Mouse (Mus musculus) midbrain, embryonic 10.5 days (tissue): Measurements from ENCODE around the gene Rars2. TPM values are rescaled to one million over a fixed set of nuclear protein-coding genes. Genes with fewer than 3 reads are reported as not detected.

Experiments
- DNase-seq: peaks from one replicate; pipeline ENCODE4 v3.0.0-alpha.2; 2017; ENCODE audit warnings: low spot score
- H3K27ac ChIP-seq: fragments of 300-500 bp; sonication (generic); replicated peaks from 2 replicates; pipeline ENCODE4 v1.5.1; 2016; ENCODE audit warnings: mild to moderate bottlenecking
- H3K27me3 ChIP-seq: fragments of 300-500 bp; sonication (generic); 2 replicates; pipeline ENCODE4 v1.6.1; 2016; ENCODE audit warnings: low read depth, mild to moderate bottlenecking; ENCODE audit not compliant: poor library complexity, severe bottlenecking
- H3K36me3 ChIP-seq: fragments of 300-500 bp; sonication (generic); 2 replicates; pipeline ENCODE4 v1.6.1; 2016; ENCODE audit warnings: mild to moderate bottlenecking, moderate library complexity
- H3K4me1 ChIP-seq: fragments of 300-500 bp; sonication (generic); 2 replicates; pipeline ENCODE4 v1.6.1; 2016
- H3K4me3 ChIP-seq: fragments of 300-500 bp; sonication (generic); 2 replicates; pipeline ENCODE4 v1.5.1; 2016; ENCODE audit warnings: mild to moderate bottlenecking, moderate library complexity
- H3K9me3 ChIP-seq: fragments of 300-500 bp; sonication (generic); replicated peaks from 2 replicates; pipeline ENCODE4 v1.6.1; 2016; ENCODE audit warnings: mild to moderate bottlenecking
- WGBS: fragments of 180-500 bp; shearing (Covaris S2); methylation state at CpG from one replicate; pipeline ENCODE4 v1.1.7; 2016; 5-methylcytosine and 5-hydroxymethylcytosine counted together
- polyA plus RNA-seq: library from polyadenylated mRNA; unstranded; fragments of >200 nt; fragmentation: Nextera tagmentation; extraction: Ambion mirVana; gene quantifications from 2 replicates; pipeline ENCODE4 v1.2.1, GENCODE M21; 2016

Gene Rars2
- polyA plus RNA-seq, 1 experiment from 2014 or later: 75.2 TPM

- 88% methylated on average over 2 of the region's 2 CpGs for WGBS
- no peaks in the 10 kb centered on the region for H3K4me1 ChIP-seq
- no peaks in the 10 kb centered on the region for H3K9me3 ChIP-seq
- H3K4me3 ChIP-seq: no peak overlapping the region
- H3K27me3 ChIP-seq: no peaks in the 10 kb centered on the region
- peaks cover 92% of the 10 kb centered on the region for H3K36me3 ChIP-seq
- no peak for DNase-seq
- H3K27ac ChIP-seq: no peak overlapping the region
Measured at GRCm38 (mm10) chr4:34659012-34659411, 44.3 kb downstream of the Rars2 start.

GRCm38 (mm10) chr4:34661514-34661913 lies 46.8 kb downstream of the Rars2 start:
- Histone ChIP-seq H3K27me3 (no peaks in the 10 kb centered on the region), H3K4me1 (no peaks in the 10 kb centered on the region), H3K4me3 (no peak overlapping the region), H3K36me3 (peaks cover 97% of the 10 kb centered on the region), H3K27ac (no peak overlapping the region), H3K9me3 (no peaks in the 10 kb centered on the region)
- 86% methylated on average over 2 of the region's 2 CpGs for WGBS
- DNase-seq: no peak

GRCm38 (mm10) chr4:34661927-34662326 lies 47.2 kb downstream of the Rars2 start:
- Histone ChIP-seq H3K27ac (no peak overlapping the region), H3K4me3 (no peak overlapping the region), H3K27me3 (no peaks in the 10 kb centered on the region), H3K9me3 (no peaks in the 10 kb centered on the region), H3K36me3 (peaks cover 97% of the 10 kb centered on the region), H3K4me1 (no peaks in the 10 kb centered on the region)
- WGBS: 92% methylated on average over 6 of the region's 6 CpGs
- no peak for DNase-seq

GRCm38 (mm10) chr4:34667923-34668322 lies 53.2 kb downstream of the Rars2 start:
- Histone ChIP-seq H3K27ac (no peak overlapping the region), H3K4me1 (no peaks in the 10 kb centered on the region), H3K36me3 (peaks cover 77% of the 10 kb centered on the region), H3K9me3 (no peaks in the 10 kb centered on the region), H3K27me3 (no peaks in the 10 kb centered on the region), H3K4me3 (no peak overlapping the region)
- DNase-seq: no peak
- 88% methylated on average over 5 of the region's 5 CpGs for WGBS

- H3K36me3 ChIP-seq: peaks cover 54% of the 10 kb centered on the region
- WGBS: 95% methylated on average over 5 of the region's 5 CpGs
Measured at GRCm38 (mm10) chr4:34673721-34674120, 59.0 kb downstream of the Rars2 start.

GRCm38 (mm10) chr4:34680530-34680929 lies 65.8 kb downstream of the Rars2 start:
- no peak for DNase-seq
- Histone ChIP-seq H3K36me3 (peaks cover 55% of the 10 kb centered on the region), H3K4me3 (no peak overlapping the region), H3K27ac (no peak overlapping the region), H3K27me3 (no peaks in the 10 kb centered on the region), H3K4me1 (no peaks in the 10 kb centered on the region), H3K9me3 (no peaks in the 10 kb centered on the region)
- WGBS: 89% methylated on average over 5 of the region's 5 CpGs

More at GRCm38 (mm10) chr4:34673721-34674120, 59.0 kb downstream of the Rars2 start:
- no peaks in the 10 kb centered on the region for H3K9me3 ChIP-seq
- DNase-seq: no peak
- H3K27me3 ChIP-seq: no peaks in the 10 kb centered on the region
- no peak overlapping the region for H3K27ac ChIP-seq
- no peaks in the 10 kb centered on the region for H3K4me1 ChIP-seq
- H3K4me3 ChIP-seq: no peak overlapping the region

GRCm38 (mm10) chr4:34686874-34687567 lies 72.3 kb downstream of the Rars2 start, which contains the start of gene Slc35a1:
Gene Slc35a1 (minus strand): TSS chr4:34687438.
- H3K27ac ChIP-seq: peak within 1 kb of the TSS; percentile 98
- WGBS: under 1% methylated on average over 65 of the region's 65 CpGs
- no peaks in the 10 kb centered on the region for H3K27me3 ChIP-seq
- peak; percentile 93 for DNase-seq
- H3K4me3 ChIP-seq: peak within 1 kb of the TSS; percentile 92
- peaks cover 10% of the 10 kb centered on the region for H3K4me1 ChIP-seq
- H3K9me3 ChIP-seq: no peaks in the 10 kb centered on the region
- peaks cover 13% of the 10 kb centered on the region for H3K36me3 ChIP-seq

GRCm38 (mm10) chr4:34688021-34688420 lies 73.3 kb downstream of the Rars2 start:
- H3K4me3 ChIP-seq: peak overlapping the region; percentile 92; the same call in 1 of the 2 replicates
- 83% methylated on average over 3 of the region's 3 CpGs for WGBS
- H3K9me3 ChIP-seq: no peaks in the 10 kb centered on the region
- H3K36me3 ChIP-seq: peaks cover 3% of the 10 kb centered on the region
- H3K27ac ChIP-seq: peak overlapping the region; percentile 63
- no peaks in the 10 kb centered on the region for H3K27me3 ChIP-seq
- peaks cover 10% of the 10 kb centered on the region for H3K4me1 ChIP-seq
- no peak for DNase-seq

GRCm38 (mm10) chr4:34701528-34701927 lies 86.8 kb downstream of the Rars2 start:
- WGBS: 50% methylated on average over 5 of the region's 5 CpGs
- no peak overlapping the region for H3K27ac ChIP-seq
- H3K4me3 ChIP-seq: no peak overlapping the region
- no peaks in the 10 kb centered on the region for H3K4me1 ChIP-seq
- no peaks in the 10 kb centered on the region for H3K36me3 ChIP-seq
- H3K9me3 ChIP-seq: no peaks in the 10 kb centered on the region
- peak; percentile 75 for DNase-seq
- H3K27me3 ChIP-seq: no peaks in the 10 kb centered on the region

- no peaks in the 10 kb centered on the region for H3K27me3 ChIP-seq
- H3K36me3 ChIP-seq: no peaks in the 10 kb centered on the region
- H3K4me3 ChIP-seq: no peak overlapping the region
- no peak for DNase-seq
- 97% methylated on average over 11 of the region's 11 CpGs for WGBS
- no peaks in the 10 kb centered on the region for H3K4me1 ChIP-seq
- no peak overlapping the region for H3K27ac ChIP-seq
- no peaks in the 10 kb centered on the region for H3K9me3 ChIP-seq
Measured at GRCm38 (mm10) chr4:34702231-34702630, 87.5 kb downstream of the Rars2 start.

GRCm38 (mm10) chr4:34703029-34703428 lies 88.3 kb downstream of the Rars2 start:
- H3K4me3 ChIP-seq: no peak overlapping the region
- 78% methylated on average over 4 of the region's 4 CpGs for WGBS
- H3K27me3 ChIP-seq: no peaks in the 10 kb centered on the region
- no peaks in the 10 kb centered on the region for H3K9me3 ChIP-seq
- no peaks in the 10 kb centered on the region for H3K4me1 ChIP-seq
- H3K27ac ChIP-seq: no peak overlapping the region
- H3K36me3 ChIP-seq: no peaks in the 10 kb centered on the region
- DNase-seq: no peak

GRCm38 (mm10) chr4:34707248-34707647 lies 92.5 kb downstream of the Rars2 start:
- Histone ChIP-seq H3K27ac (no peak overlapping the region), H3K27me3 (no peaks in the 10 kb centered on the region), H3K4me1 (no peaks in the 10 kb centered on the region), H3K9me3 (peaks cover 5% of the 10 kb centered on the region; the same call in 1 of the 2 replicates), H3K4me3 (no peak overlapping the region), H3K36me3 (no peaks in the 10 kb centered on the region)
- DNase-seq: no peak
- WGBS: 88% methylated on average over 3 of the region's 3 CpGs

GRCm38 (mm10) chr4:34708127-34708526 lies 93.4 kb downstream of the Rars2 start:
- Histone ChIP-seq H3K9me3 (peaks cover 5% of the 10 kb centered on the region; the same call in 1 of the 2 replicates), H3K4me1 (no peaks in the 10 kb centered on the region), H3K36me3 (no peaks in the 10 kb centered on the region), H3K27ac (no peak overlapping the region), H3K4me3 (no peak overlapping the region), H3K27me3 (no peaks in the 10 kb centered on the region)
- no peak for DNase-seq
- WGBS: 88% methylated on average over 3 of the region's 3 CpGs
